Mouse (Mus musculus) E14TG2a.4 (cell line): ENCODE measurements around the gene Fahd1.

ENCODE experiments used
- CTCF ChIP-seq: conservative IDR thresholded peaks from 2 replicates; pipeline ENCODE4 v1.5.1; 2014; ENCODE audit warnings: low read length
- NANOG ChIP-seq: IDR thresholded peaks from 2 replicates; pipeline ENCODE4 v1.6.1; 2014; ENCODE audit warnings: borderline replicate concordance, low read length, mixed read lengths

DNA sequence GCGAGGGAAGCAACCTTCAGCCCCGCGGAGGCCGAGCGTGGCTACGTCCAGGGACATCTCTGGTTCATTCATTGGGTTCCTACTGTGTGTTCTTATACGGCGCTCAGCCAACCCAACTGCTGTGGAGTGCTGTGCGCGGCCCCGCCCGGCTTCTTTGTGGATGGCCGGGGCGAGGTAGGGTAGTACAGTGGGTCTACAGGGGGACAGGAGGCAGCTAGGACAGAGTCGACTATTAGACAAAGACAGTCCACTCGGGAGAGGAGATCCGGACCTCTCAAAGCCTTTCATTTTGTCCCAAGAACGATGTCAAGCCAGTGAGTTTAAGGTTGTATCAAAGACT is 36.7 kb upstream of the Fahd1 start:
- TF ChIP-seq NANOG (no peak), CTCF (no peak)
